Mouse (Mus musculus): Measurements from ENCODE around the gene Olfml2a.

Gene Olfml2a

GRCm38 (mm10) chr2:38931851-38932667 lies at the start of gene Olfml2a:
TSS of gene Olfml2a (plus strand) at chr2:38931978.
- peak; percentile 88 for DNase-seq (ENCODE audit: low spot score)

- DNase-seq (ENCODE audit: low spot score) = no peak
Observed at GRCm38 (mm10) chr2:38902866-38903265, 28.9 kb upstream of the Olfml2a start.

GRCm38 (mm10) chr2:38904290-38904689 lies 27.5 kb upstream of the Olfml2a start:
- no peak for DNase-seq (ENCODE audit: low spot score)

- DNase-seq (ENCODE audit: low spot score) = no peak
Observed at GRCm38 (mm10) chr2:38906097-38906496, 25.7 kb upstream of the Olfml2a start.

- no peak for DNase-seq (ENCODE audit: low spot score)
Observed at GRCm38 (mm10) chr2:38908604-38909003, 23.2 kb upstream of the Olfml2a start.

- no peak for DNase-seq (ENCODE audit: low spot score)
Observed at GRCm38 (mm10) chr2:38914517-38914916, 17.3 kb upstream of the Olfml2a start.

GRCm38 (mm10) chr2:38914965-38915364 lies 16.8 kb upstream of the Olfml2a start:
- peak; percentile 86 for DNase-seq (ENCODE audit: low spot score)

GRCm38 (mm10) chr2:38916947-38917691 lies 14.7 kb upstream of the Olfml2a start:
- no peak for DNase-seq (ENCODE audit: low spot score)

GRCm38 (mm10) chr2:38921374-38921773 lies 10.4 kb upstream of the Olfml2a start:
- DNase-seq (ENCODE audit: low spot score) = no peak

GRCm38 (mm10) chr2:38923471-38923870 lies 8.3 kb upstream of the Olfml2a start:
- no peak for DNase-seq (ENCODE audit: low spot score)

- no peak for DNase-seq (ENCODE audit: low spot score)
Observed at GRCm38 (mm10) chr2:38923911-38924310, 7.9 kb upstream of the Olfml2a start.

- DNase-seq (ENCODE audit: low spot score) = peak; percentile 31
Observed at GRCm38 (mm10) chr2:38924571-38924970, 7.2 kb upstream of the Olfml2a start.

GRCm38 (mm10) chr2:38925171-38926080 lies 6.4 kb upstream of the Olfml2a start:
- peak; percentile 61 for DNase-seq (ENCODE audit: low spot score)

GRCm38 (mm10) chr2:38926145-38926891 lies 5.5 kb upstream of the Olfml2a start:
- peak; percentile 99 for DNase-seq (ENCODE audit: low spot score)

- DNase-seq (ENCODE audit: low spot score) = peak; percentile 83
Observed at GRCm38 (mm10) chr2:38927115-38927979, 4.4 kb upstream of the Olfml2a start, which contains the start of gene Nr6a1. TSS of gene Nr6a1 (minus strand) at chr2:38927688.

- DNase-seq (ENCODE audit: low spot score) = no peak
Observed at GRCm38 (mm10) chr2:38930269-38930668, 1.5 kb upstream of the Olfml2a start.

- DNase-seq (ENCODE audit: low spot score) = no peak
Observed at GRCm38 (mm10) chr2:38933931-38934330, 2.2 kb downstream of the Olfml2a start.

- peak; percentile 16 for DNase-seq (ENCODE audit: low spot score)
Observed at GRCm38 (mm10) chr2:38934936-38935335, 3.2 kb downstream of the Olfml2a start.

GRCm38 (mm10) chr2:38936721-38937378 lies 5.1 kb downstream of the Olfml2a start:
- no peak for DNase-seq (ENCODE audit: low spot score)

- DNase-seq (ENCODE audit: low spot score) = no peak
Observed at GRCm38 (mm10) chr2:38937396-38937795, 5.6 kb downstream of the Olfml2a start.
